Mouse (Mus musculus) hematopoietic stem cell, adult 5-6 weeks (primary cell): Measurements from ENCODE around the gene Olfr147. TPM values are rescaled to one million over a fixed set of nuclear protein-coding genes. Genes with fewer than 3 reads are reported as not detected.
"Not testable (repeated sequence)": the region's sequence is repeated elsewhere in the genome, so short reads cannot be mapped to it uniquely, and the experiment has no call there.

Experiments used
- ATAC-seq, 2 experiments: fragments of 125-278 bp in 1 of 2; replicated peaks in 1 of 2; 2 replicates each; pipeline ENCODE4 v1.8.0; 2016 to 2017; ENCODE audit warnings: inconsistent platforms in 2 of 2, mild to moderate bottlenecking in 2 of 2, moderate number of reproducible peaks in 2 of 2, low read depth in 1 of 2, moderate TSS enrichment in 1 of 2; ENCODE audit not compliant: low FRiP score in 2 of 2, poor library complexity in 2 of 2, severe bottlenecking in 2 of 2, insufficient read depth in 1 of 2, low TSS enrichment in 1 of 2
- total RNA-seq: library from RNA; stranded (forward); fragments of 172-1452, 232-1000 nt; gene quantifications from 2 replicates; pipeline ENCODE4 v1.2.3, GENCODE M21; 2017

The Olfr147 gene
- not detected in 2 replicates for total RNA-seq

DNA sequence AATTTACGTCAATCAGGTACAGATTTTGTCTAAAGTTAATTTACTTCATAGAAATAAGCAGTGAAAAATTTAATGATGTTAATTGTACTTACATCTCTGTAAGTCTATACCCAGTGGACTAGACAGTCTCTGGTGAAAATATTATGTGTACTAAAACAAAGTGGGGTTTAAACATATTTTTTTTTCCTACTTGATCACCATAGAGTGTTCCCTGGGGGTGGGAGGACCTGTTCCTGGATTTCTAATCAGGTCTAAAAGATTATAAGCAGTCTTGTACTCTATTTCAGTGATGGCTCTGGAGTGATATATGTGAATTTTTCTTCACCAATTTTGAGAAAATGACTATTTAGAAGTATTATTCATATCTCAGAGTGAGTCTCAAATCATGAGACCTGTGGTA lies at the start of gene Olfr147:
TSS of gene Olfr147 (plus strand) at position 301 of the 400 bp plus-strand sequence.
- ATAC-seq: no peak

DNA sequence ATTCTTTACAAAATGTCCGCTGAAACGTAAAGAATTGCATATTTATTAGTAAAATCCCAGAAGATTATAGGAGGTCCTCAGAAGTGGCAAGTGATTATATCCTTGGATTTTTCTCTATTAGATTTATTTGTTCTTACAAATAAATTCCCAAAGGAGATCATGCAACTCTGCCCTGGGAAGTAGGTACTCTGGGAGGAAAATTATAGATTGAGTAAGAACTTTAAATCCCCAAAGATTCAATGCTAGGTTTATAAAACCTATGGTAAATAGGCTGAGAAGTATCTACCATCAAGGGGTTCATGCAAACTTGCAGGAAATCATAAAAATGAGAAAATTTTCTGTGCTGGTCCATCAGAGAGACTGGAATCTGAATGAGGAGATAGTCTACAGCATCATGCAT lies 34.9 kb upstream of the Olfr147 start, which contains the start of gene Olfr250:
TSS of gene Olfr250 (plus strand) at position 301 of the 400 bp plus-strand sequence.
- ATAC-seq: no peak

DNA sequence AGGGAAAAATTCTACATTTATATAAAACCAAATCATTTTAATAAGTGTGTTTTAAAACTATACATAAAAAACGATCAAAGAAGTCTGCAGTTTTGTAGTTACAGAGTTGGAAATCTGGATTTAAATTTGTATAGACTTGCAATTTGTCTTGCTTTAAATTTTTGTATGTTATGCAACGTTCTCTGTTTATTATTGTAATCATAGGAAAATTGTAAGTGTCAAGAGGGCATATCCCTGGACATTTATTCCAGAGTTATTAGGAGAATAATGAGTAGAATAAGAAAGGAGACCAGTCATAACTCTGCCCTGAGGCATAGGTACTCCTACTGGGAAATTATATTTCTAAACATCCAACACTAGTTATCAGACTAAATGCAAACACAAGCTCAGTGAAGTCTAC lies 24.7 kb upstream of the Olfr147 start, which contains the start of gene Olfr251:
TSS of gene Olfr251 (plus strand) at position 301 of the 400 bp plus-strand sequence.
- ATAC-seq: no peak

DNA sequence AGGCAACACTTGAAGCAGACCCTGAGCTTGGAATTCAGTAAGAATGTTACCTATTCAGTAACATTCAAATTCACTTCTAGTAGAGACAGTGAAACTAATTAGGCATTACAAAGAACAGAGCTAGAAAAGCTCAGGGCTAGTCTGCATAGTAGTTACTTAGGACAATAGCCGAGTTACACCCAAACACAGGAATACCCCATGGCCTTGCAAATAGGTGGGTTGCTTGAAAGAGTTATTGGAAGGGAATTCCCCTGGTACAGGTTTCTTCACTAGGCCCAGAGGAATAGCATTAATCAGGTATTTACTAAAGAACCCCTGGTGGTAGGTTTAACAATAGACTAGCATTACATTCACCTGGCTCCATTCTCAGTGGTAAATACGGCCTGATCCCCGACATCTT lies 6.0 kb downstream of the Olfr147 start:
- not testable (repeated sequence) for ATAC-seq

DNA sequence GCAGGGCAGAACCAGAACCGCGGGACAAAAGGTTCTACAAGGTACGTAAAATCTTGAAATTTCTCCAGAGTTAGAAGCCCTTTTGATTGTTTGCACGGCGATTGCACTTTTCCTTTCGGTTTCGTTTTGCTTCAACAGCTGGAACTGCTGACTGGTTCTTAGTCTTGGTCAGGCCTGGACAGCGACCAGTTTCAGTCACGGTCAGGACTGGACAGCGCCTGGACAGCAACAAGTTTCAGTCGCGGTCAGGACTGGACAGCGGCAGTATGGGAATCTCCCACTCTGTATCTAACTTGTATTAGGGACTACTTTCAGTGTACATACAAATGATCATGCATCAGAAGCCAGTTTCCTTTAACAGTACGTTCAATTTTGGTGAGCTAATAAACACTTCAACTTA lies 12.0 kb downstream of the Olfr147 start:
- ATAC-seq: not testable (repeated sequence)

DNA sequence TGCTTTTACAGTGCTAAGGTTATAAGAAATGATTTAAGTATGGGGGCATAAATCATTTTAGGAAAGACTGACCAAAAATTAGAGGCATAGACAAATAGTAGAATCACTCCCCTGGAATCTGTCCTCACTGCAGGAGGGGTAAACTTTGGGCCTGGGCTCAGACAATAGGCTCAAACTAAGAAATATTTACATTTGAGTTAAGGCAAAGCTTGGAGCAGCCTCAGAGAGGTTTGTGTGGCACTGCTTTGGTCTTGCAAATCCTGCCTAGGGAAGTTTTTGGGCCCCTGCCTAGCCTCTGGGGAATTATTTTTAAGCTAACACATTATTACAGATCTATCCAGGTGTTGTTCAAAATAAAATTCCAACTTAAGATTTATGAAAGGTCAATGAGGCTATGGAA lies 22.3 kb downstream of the Olfr147 start:
- ATAC-seq: no peak

DNA sequence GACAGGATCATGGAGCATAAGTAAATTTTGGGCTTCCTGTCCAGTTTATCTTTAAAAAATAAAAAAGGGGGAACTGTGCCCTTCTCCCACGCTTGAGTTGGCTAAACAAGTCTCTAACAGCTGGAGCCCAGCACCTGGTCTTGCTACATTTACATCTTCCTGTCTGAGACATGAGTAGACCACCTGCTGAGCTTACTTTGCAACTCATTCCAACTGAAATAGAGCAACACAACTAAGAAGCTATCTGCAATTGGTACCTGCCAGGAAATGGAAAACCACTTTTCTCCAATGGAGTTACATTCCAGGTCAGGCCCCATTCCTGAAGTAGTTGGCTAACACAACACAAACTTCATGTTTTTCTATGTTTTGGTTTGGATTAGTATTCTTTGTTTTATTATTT lies 25.5 kb downstream of the Olfr147 start:
- ATAC-seq: no peak

GRCm38 (mm10) chr9:38429155-38429554 lies 27.7 kb downstream of the Olfr147 start, which contains the start of gene Olfr901:
Gene Olfr901, plus strand, starts transcription at chr9:38429455.
- no peak for ATAC-seq

- ATAC-seq: no peak
Measured at GRCm38 (mm10) chr9:38447352-38447751, 45.9 kb downstream of the Olfr147 start, which contains the start of gene Olfr902. Gene Olfr902, plus strand, starts transcription at chr9:38447652.

Other genes with a start within 250 kb of the Olfr147 start
- not detected in 2 replicates for gene Olfr891, start 220.9 kb upstream of the Olfr147 start, total RNA-seq
- not detected in 2 replicates for gene Olfr893, start 193.3 kb upstream of the Olfr147 start, total RNA-seq
- not detected in 2 replicates for gene Olfr894, start 183.6 kb upstream of the Olfr147 start, total RNA-seq
- gene Olfr143, start 148.9 kb upstream of the Olfr147 start, total RNA-seq: not detected in 2 replicates
- gene Olfr895, start 133.8 kb upstream of the Olfr147 start, total RNA-seq: not detected in 2 replicates
- not detected in 2 replicates for gene Olfr896-ps1, start 110.6 kb upstream of the Olfr147 start, total RNA-seq
- gene Olfr25, start 72.6 kb upstream of the Olfr147 start, total RNA-seq: not detected in 2 replicates
- gene Olfr898, start 53.3 kb upstream of the Olfr147 start, total RNA-seq: not detected in 2 replicates
- not detected in 2 replicates for gene Olfr250, start 34.8 kb upstream of the Olfr147 start, total RNA-seq
- gene Olfr251, start 24.6 kb upstream of the Olfr147 start, total RNA-seq: not detected in 2 replicates
- not detected in 2 replicates for gene Olfr901, start 27.8 kb downstream of the Olfr147 start, total RNA-seq
- gene Olfr902, start 46.0 kb downstream of the Olfr147 start, total RNA-seq: not detected in 2 replicates
- not detected in 2 replicates for gene Olfr904, start 61.4 kb downstream of the Olfr147 start, total RNA-seq
- gene Olfr905, start 69.4 kb downstream of the Olfr147 start, total RNA-seq: not detected in 2 replicates
- not detected in 2 replicates for gene Olfr906, start 85.4 kb downstream of the Olfr147 start, total RNA-seq
- gene Olfr907, start 94.1 kb downstream of the Olfr147 start, total RNA-seq: not detected in 2 replicates
- gene Olfr911-ps1, start 119.9 kb downstream of the Olfr147 start, total RNA-seq: not detected in 2 replicates
- not detected in 2 replicates for gene Olfr910, start 136.2 kb downstream of the Olfr147 start, total RNA-seq
- gene Olfr912, start 178.5 kb downstream of the Olfr147 start, total RNA-seq: not detected in 2 replicates
- not detected in 2 replicates for gene Olfr913, start 191.1 kb downstream of the Olfr147 start, total RNA-seq
- gene Olfr914, start 203.4 kb downstream of the Olfr147 start, total RNA-seq: not detected in 2 replicates